Mouse (Mus musculus) cerebral cortex, adult 2 months (tissue): ENCODE measurements around the gene Clstn1.

Experiments
- WGBS: fragments of 180-500 bp; shearing (Covaris S2); methylation state at CpG from one replicate; pipeline ENCODE4 v1.1.7; 2018; 5-methylcytosine and 5-hydroxymethylcytosine counted together

Clstn1 gene

GRCm38 (mm10) chr4:149600130-149600529, 13.9 kb downstream of the Clstn1 start:
- WGBS = 69% methylated on average over 4 of the region's 4 CpGs

- 23% methylated on average over 4 of the region's 4 CpGs for WGBS
Observed at GRCm38 (mm10) chr4:149601484-149601883, 15.2 kb downstream of the Clstn1 start.

- WGBS = 31% methylated on average over 7 of the region's 7 CpGs
Observed at GRCm38 (mm10) chr4:149602236-149602635, 16.0 kb downstream of the Clstn1 start.

- 66% methylated on average over 1 of the region's 1 CpGs for WGBS
Observed at GRCm38 (mm10) chr4:149603860-149604259, 17.6 kb downstream of the Clstn1 start.

GRCm38 (mm10) chr4:149604518-149604917, 18.2 kb downstream of the Clstn1 start:
- WGBS = 72% methylated on average over 3 of the region's 3 CpGs

GRCm38 (mm10) chr4:149606056-149606455, 19.8 kb downstream of the Clstn1 start:
- 50% methylated on average over 18 of the region's 18 CpGs for WGBS

GRCm38 (mm10) chr4:149606766-149607358, 20.6 kb downstream of the Clstn1 start:
- 74% methylated on average over 15 of the region's 15 CpGs for WGBS

GRCm38 (mm10) chr4:149607591-149608308, 21.5 kb downstream of the Clstn1 start:
- 53% methylated on average over 20 of the region's 20 CpGs for WGBS

GRCm38 (mm10) chr4:149608309-149608638, 22.0 kb downstream of the Clstn1 start:
- 73% methylated on average over 6 of the region's 6 CpGs for WGBS

- WGBS = 35% methylated on average over 8 of the region's 8 CpGs
Observed at GRCm38 (mm10) chr4:149609256-149610025, 23.2 kb downstream of the Clstn1 start.

- 42% methylated on average over 10 of the region's 10 CpGs for WGBS
Observed at GRCm38 (mm10) chr4:149611376-149612044, 25.2 kb downstream of the Clstn1 start.

GRCm38 (mm10) chr4:149613497-149613896, 27.2 kb downstream of the Clstn1 start:
- 76% methylated on average over 6 of the region's 6 CpGs for WGBS

- 97% methylated on average over 3 of the region's 3 CpGs for WGBS
Observed at GRCm38 (mm10) chr4:149614869-149615268, 28.6 kb downstream of the Clstn1 start.

- 63% methylated on average over 3 of the region's 3 CpGs for WGBS
Observed at GRCm38 (mm10) chr4:149616999-149617398, 30.7 kb downstream of the Clstn1 start.

- 55% methylated on average over 8 of the region's 8 CpGs for WGBS
Observed at GRCm38 (mm10) chr4:149619988-149620387, 33.7 kb downstream of the Clstn1 start.

- WGBS = 65% methylated on average over 4 of the region's 4 CpGs
Observed at GRCm38 (mm10) chr4:149621286-149621685, 35.0 kb downstream of the Clstn1 start.

- 57% methylated on average over 5 of the region's 5 CpGs for WGBS
Observed at GRCm38 (mm10) chr4:149623711-149624110, 37.4 kb downstream of the Clstn1 start.

- WGBS = 45% methylated on average over 17 of the region's 17 CpGs
Observed at GRCm38 (mm10) chr4:149626809-149627208, 40.5 kb downstream of the Clstn1 start.

- WGBS = 37% methylated on average over 10 of the region's 10 CpGs
Observed at GRCm38 (mm10) chr4:149628372-149628771, 42.1 kb downstream of the Clstn1 start.

- 22% methylated on average over 9 of the region's 9 CpGs for WGBS
Observed at GRCm38 (mm10) chr4:149628810-149629209, 42.5 kb downstream of the Clstn1 start.

- WGBS = 52% methylated on average over 9 of the region's 9 CpGs
Observed at GRCm38 (mm10) chr4:149632670-149633307, 46.5 kb downstream of the Clstn1 start.

- WGBS = 47% methylated on average over 1 of the region's 1 CpGs
Observed at GRCm38 (mm10) chr4:149634157-149634556, 47.9 kb downstream of the Clstn1 start.
